Mouse (Mus musculus) frontal cortex, postnatal 14 days (tissue): Measurements from ENCODE around the gene Fndc11.

Source experiments
- DNase-seq, 2 experiments: peaks; one replicate each; pipeline ENCODE4 v3.0.0; 2022; ENCODE audit warnings: low spot score in 2 of 2

Fndc11 gene

DNA sequence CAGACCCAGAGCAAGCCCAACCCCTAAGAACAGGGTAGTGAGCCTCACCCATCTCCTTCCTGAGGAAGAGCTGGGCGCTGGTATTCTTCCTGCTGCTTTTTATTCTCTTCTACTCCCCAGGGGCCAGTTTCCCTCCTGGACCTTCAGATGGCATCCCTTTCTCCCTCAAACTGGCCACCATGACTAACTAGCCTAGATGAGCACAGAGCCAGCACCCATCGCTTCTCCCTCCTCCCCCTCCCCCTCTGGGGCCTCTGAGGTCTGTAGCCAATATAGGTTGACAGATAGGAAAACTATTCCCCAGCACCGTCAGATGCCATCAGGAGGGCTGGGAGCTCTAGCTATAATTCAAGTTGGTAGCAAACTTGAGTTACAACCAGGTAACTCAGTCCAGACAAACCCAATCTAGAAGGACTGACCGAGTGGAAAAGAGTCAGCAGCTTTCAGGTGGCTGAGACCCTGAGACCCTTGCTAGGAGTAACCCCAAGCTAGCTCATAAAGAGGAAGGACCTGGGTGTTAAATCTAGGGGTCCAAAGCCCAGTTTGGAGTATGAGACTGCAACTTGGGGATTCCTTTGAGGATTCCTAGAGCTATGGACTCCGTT lies 830 bp upstream of the Fndc11 start:
- DNase-seq, result no peak

DNA sequence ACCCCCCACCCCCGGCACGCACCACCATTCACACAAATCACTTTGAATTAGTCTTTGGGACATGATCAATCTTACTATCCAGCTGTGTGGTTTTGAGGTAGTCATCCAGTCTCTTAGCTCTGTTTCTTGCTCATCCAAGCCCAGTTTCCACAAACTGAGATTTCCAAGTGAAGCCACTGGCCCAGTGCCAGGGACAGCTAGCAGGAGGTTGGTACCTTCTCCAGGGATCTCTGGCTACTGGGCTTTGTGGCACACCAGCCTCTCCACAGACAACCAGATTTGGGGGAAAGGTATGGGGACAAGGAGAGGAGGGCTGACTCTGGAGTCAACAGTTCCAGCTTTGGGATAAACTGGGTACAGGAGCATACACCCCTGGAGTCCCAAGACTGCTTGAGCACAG lies 548 bp downstream of the Fndc11 start:
- no peak for DNase-seq

DNA sequence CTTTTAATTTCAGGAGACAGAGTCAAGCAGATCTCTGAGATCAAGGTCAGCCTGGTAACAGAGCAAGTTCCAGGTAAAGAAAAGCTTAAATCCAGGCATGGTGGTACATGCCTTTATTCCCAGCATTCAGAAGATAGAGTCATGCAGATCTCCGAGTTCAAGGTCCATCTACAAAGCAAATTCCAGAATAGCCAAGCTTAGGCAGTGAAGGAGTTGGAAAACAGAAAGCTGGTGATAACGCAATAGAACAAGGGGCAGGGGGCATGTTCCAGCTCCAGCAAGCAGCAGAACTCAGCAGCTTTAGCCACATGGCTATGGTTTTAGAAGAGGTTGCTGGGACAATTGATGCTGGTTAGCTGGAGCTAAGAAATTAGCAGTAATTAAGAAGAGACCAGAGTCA lies 5.2 kb downstream of the Fndc11 start:
- no peak for DNase-seq

DNA sequence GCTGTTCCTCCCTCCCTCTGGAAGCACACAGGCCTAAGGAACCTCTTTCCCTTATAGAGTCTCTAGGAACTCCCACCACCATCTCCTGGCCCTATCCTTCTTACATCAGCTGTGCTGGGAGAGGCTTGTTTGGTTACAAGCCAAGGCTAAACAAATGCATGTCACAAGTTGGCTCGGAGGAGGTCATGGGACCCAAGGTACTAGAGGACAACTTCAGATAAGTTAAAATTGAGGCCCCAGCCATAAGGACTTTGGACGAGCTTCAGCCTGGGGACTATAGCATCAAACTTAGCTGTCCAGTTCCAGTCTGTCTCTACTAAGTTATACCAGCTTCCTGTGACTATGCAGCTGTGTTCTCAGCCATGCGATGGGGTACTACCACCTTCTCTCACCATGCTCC lies 7.3 kb downstream of the Fndc11 start:
- DNase-seq, result no peak

DNA sequence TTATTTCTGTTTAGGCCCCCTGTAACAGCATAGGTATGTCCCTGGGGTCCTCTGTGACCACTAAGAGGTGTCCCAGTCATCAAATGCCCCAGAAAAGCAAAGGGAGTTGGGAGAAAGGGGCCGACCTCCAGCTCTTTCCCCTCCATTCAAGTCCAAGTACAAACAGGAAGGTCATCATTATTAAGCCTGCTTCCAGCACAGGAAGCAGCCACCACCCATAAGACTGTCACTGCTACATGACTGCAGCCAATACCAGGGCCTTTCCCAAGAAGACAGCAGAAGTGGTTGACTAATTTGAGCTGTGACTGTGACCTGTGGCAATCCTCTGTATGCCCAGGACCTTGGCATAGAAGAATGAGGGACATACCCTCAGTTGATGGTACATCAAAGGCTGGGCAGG lies 8.5 kb downstream of the Fndc11 start:
- DNase-seq, result no peak

DNA sequence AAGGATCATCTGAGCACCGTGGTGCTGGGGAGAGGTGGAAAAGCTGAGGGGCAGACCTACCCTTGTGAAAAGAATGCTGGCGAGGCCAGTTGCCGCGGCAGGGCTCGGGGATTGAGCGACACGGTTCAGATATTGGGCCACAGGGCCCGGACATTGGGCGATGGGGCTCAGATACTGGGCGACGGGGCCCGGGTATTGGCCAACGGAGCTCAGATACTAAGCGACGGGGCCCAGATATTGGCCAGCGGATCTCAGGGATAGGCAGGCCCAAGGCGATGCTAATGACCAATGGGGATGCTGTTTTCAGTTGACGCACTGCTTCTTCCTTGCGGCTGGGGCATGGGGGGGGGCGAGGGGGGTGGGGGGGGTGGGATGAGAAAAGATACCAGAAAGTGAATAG lies 11.4 kb downstream of the Fndc11 start:
- no peak for DNase-seq

DNA sequence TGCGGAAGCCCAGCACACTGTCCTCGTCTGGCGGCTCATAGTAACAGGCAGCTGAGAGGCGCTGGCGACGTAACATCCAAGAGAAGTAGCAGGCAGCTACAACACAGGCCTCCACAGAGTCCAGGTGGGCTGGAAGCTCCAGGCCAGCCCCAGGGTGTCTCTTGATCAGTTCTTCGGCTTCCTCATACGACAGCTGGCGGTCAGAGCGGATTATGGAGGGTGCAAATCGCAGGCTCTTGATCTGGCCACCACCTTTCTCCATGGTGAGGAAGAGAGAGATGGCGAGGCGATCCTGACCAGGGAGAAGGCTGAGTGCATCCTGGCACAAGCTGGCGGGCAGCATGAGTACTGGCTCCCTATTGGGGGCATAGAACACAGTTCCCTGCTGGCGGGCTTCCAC lies 13.6 kb downstream of the Fndc11 start:
- no peak for DNase-seq

DNA sequence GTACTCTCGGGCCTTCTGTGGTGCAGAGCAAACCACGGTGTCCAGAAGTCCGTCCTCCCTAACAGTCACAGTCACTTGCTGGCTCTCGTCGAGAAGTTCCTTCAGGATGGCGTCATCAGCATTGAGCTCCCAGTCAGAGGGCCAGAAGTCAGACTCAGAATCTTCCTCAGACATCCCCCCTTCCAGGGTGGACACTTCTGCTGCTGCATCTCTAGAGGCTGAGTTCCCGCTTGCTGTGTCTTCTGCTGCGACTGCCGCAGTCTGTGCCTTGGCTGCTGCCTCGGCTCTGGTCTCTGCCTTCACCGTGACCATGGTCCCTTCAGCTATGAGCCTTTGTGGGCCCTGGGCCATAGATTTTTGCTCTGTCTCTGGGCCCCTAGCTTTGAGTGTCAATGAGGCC lies 14.9 kb downstream of the Fndc11 start:
- no peak for DNase-seq

DNA sequence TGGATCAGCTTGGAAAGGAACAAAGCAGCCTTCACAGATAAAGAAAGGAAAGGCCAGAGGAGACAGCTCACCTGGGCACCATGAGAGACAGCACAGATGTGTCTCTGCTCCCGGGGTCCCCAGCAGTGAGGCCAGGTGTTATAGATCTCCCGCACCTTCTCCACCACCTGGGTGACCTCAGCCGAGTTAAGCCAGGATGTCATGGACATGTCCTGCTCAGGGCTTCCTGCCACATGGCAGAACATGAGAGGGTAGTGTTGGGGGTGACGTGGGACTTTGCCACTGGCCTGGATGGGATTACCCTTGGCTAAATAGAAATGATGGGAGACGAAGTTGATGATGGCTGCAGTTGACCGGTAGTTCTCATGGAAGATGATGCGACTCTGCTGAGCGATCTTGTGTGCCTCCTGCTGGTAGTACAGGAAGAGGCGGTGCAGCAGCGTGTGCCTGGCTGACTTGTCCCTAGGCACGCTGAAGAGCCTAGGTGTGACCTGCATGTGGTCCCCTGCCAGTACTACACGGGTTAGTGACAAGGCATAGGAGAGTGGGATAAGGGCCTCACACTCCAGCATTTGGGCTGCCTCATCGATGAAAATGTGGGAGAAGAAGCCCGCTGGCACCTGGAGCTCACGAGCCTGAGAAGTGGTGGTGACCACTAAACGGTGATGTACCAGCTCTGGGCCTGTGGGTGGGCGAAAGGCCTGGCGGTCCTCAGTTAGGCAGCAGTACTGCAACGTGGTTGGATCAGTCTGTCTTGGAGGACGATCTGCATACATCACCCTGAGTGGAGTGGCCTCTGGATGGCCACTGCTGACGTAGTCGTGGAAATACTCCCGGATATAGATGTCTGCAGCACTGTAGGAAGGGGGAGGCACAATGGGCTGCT lies 16.1 kb downstream of the Fndc11 start:
- no peak for DNase-seq

DNA sequence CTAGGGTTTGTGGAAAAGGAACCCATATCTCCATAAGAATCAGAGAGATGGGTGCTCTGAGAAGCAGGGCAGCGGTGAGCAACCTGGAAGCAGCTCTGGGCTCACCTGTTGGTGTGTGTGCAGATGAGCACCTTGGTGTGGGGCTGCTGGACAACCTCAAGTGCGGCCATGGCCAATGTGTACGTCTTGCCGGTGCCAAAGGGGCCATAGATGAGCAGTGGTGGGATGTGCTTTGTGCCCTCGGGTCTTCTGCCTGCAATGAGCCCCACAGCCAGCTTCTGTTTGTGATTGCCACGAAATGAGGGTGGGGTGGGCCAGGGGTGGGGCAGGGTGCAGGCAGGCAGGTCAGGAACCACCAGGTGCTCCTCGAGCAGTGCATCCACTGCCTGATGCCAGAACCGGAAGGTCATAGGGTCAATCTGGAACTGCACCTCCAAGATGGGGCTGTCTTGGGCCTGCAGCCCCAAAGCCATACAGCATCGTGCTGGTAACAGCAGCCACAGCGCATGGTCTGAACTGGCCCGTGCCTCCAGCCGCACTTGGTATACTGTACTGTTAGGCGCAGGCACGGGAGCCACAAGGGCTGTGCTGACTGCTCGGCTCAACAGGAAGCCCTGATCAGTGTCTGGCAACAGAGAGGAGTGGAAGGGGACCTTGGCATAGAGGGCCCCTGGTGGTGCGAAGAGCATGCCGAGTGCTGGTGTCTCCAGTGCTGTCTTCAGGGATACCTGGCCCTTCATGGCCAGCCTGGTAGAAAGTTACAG lies 17.6 kb downstream of the Fndc11 start:
- no peak for DNase-seq

DNA sequence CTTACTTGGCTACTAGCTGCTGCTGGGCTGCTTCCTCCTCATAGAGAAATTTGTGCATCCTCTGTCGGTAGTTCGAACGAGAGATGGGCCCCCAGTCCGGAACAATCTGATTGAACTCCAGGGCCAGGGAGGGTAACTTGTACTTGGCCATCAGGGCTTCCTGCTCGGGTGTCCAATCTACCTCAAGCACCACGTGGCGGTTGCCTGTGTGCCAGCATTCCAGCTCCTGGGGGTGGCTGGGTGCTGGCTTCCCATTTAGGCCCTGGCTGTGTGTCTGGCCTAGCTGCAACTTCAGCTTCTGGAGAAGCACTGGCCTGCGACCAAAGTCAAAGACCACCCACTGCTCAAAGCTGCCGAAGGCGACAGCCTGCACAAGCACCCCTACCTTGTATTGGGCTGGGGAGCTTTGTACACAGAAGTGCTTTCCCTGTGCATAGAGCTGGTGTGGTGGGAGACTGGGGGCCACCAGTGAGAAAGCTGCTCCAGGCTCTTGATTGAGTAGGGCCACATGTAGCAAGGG lies 18.3 kb downstream of the Fndc11 start:
- no peak for DNase-seq

DNA sequence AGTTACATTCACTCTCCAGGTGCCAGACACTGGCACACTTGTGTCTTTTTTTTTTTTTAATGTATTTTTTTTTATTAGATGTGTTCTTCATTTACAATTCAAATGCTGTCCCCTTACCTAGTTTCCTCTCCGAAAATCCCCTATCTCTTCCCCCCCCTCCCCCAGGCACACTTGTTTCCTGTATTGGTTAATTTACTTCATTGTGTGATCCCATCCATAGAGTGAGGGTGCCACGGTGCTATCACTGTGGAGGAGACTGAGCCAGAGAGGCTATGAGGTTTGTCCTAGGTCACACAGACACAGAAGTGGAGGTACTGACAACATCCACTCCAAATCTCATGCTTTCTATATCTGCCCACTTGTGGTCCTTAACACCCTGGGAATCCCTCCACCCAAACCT lies 19.0 kb downstream of the Fndc11 start:
- no peak for DNase-seq

DNA sequence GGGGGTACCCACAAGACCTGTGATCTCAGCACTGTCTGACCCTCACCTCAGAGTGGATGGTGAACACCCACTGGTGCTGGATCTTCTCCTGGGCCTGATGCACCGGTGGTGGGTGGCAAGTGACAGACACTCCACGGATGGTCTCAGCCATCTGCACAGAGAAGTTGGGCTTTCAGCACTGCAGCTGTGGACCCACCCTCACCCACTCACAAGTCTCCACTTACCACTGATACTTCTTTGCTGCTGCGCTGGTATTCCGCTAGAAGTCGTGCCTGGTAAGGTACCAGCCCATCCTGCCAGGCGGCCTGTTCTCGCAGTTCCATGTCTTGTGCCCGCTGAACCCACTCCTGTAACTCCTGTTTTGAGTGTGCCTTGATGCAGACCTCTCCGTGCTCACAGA lies 19.4 kb downstream of the Fndc11 start:
- DNase-seq, result no peak

DNA sequence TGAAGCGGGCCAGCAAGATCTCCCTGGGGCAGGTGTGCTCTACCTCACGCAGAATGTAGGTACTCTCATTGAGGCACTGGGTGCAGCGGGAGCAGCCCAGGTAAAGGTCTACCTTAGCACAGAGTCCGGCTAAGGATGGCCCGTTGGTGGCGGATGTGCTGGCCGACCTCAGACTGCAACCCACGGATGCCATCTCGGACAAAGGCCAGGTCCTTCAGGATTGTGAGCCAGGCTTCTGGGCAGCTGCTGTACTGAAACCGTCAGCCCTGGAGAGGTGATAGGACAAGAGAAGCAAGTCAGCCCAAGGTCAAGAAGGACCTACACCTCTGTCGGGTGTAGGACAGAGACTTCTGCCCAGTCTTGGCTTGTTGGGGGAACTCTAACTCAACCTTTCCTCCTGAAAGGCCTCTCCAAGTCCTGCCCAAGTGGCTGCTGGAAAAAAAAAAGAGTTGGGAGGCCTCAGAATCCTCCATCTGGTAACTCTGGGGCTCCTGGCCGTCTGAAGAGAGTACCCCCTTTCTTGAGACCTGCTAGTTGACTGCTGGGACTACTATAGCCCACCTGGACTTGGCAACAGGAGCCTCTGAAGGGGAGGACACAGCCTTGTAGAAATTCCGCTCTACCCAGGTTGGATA lies 21.1 kb downstream of the Fndc11 start:
- DNase-seq, result no peak

DNA sequence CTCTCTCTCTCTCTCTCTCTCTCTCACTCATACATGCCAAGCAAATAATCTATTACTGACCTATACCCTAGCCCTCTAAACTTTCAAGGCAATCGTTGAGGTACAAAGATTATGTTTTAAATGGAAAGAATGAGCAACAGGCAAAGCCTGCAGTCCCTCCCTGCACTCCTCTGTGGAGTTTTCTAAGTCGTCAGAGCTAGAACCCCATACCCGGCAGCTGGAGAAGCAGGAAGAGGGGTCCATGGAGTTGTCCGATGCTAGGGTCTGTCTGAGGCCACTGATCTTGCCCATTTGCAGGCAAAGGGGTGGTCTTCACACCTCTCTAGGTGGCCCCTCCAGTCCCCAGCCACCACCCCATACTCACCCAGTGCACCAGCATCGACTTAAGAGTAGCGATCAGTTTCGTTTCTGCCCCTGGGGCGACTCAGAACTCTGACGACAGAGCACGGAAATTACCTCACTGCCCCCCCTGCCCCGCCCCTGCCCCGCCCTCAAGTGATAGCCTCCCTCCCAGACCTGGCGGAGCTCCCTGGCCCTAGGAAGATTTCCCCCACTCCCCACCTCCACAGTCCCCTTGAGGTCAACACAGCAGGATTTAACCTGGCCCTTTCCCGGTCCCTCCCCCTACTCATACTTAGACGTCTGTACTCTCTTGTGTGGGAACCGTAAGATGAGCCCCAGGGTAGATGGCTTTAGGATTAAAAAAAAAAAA lies 21.9 kb downstream of the Fndc11 start, which contains the start of gene Helz2:
Gene Helz2, minus strand, starts transcription at position 426 of the 712 bp plus-strand sequence.
- no peak for DNase-seq

DNA sequence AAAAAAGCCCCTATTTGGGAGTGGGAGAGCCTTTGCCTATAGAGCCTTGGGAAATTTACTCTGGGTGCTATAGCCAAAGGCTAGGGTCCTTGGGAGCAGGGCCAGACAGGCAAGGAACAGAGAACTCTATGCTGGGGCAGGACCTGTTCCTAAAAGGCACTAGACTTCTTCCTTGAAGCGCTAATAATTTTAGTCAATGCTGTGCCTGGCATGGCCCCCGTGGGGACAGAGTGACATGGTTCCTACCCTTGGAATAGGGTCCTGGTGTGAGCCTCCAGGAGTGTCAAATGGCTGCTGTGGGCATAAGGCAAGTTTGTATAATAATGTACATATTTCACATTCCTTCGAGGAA lies 22.5 kb downstream of the Fndc11 start:
- DNase-seq, result no peak

DNA sequence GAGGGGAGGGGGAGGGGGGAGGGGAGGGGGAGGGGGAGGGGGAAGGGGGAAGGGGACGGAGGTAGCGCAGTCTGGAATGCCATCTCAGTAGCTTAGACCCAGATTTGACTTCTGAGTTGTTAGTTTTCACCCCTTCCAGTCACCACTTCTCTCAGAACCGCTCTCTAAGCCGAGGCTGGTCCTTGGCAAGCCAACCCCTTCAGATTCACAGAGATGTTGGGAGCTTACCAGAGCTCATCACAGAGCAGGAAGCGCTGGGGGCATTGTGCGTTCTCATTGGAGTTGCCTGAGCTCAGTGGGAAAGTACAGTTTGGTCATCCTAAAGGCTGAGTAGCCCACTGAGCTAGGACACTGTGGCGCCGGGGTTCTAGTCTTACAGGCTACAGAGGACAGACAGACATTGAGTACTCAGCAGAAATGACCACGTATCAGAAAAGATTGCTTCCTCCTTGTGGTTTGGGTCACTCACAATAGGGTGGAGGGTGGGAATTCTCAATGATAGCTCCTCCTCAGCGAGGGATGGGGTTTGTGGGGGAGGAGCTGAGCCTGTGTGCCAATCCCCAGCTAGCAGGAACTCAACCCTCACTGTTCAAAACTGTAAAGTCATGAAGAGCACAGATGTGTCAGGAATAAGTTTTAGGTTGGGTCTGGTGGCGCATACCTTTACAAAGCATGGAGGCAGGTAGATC lies 24.0 kb downstream of the Fndc11 start:
- no peak for DNase-seq

DNA sequence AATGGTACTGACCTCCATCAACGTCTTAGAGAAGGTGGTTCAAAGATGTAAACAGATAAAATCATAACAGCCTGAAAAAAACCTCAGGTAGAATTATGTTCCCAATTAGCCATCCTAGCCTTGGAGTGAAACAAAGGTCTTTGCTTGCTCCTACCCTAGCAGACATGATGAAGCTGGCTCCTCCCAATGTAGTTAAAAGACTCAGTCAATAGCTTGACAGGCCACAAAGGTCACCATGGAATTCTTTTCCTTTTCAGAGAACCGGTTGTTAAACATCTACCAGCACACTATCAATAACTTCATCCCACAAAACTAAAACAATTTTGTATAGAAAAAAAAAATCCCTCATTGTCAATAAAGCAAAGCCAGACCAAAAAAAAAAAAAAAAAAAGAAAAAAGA lies 25.2 kb downstream of the Fndc11 start:
- DNase-seq, result no peak

DNA sequence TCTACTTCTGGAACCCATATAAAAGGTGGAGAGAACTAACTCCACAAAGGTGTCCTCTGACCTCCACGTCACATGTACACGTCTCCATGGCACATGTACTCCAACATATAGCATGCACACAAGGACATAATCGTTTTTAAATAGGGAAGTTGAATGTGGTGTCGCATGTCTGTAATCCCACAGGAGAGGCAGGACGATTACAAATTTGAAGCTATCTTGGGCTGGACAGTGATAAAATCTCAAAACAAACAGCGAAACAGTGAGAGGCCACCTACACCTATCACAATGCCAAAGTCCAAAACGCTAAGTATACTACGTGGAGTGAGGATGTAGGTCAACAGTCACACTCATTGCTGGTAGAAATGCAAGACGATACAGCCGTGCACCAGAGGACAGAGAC lies 29.4 kb downstream of the Fndc11 start:
- no peak for DNase-seq

DNA sequence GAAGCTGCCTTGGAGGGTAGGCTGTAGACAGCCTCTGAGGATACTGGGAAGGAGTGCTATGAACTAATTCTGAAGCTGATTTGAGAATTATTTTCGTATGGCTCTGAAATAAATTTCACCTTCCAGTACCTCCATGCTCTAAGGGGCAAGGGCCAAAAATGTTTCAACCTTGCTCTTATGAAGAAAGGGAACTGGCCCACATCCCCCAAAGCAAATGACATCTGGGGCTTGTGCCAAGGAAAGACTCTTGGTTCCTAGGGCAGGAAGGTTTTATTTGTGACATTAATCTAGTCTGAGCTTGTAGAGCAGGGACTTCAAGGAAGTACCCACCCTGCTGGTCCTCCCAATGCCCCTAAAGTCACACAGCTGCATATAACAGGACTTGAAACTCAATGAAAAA lies 32.0 kb downstream of the Fndc11 start:
- no peak for DNase-seq

DNA sequence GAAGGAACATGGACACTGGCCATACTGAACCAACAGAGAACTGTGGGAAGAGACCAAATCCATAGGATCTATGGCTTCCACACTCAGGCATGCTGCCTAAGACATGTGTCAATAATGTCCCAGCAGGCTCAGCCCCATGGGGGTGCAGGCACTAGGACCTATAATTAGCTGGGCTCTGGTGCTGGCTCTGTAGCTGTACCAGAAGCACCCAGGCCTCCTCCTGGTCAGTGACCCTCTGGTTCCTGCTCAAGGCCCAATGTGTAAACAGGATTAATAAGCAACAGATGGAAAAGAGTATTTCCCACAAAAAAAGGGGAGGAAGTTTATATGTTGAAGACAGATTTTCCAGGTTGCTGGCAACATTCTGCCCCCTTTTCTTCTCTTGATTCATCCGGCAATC lies 33.4 kb downstream of the Fndc11 start:
- no peak for DNase-seq
